Mouse (Mus musculus): ENCODE data around the gene Olfr1502. TPM values are rescaled to one million over a fixed set of nuclear protein-coding genes. Genes with fewer than 3 reads are reported as not detected.
A peak's percentile ranks its signal among the peaks of the same experiment; 100 is the strongest.
"Not testable (repeated sequence)": the region's sequence is repeated elsewhere in the genome, so short reads cannot be mapped to it uniquely, and the experiment has no call there.

Gene Olfr1502
- polyA plus RNA-seq (2014; fragmentation: Nextera tagmentation; extraction: Ambion mirVana) = not detected in 2 replicates

DNA sequence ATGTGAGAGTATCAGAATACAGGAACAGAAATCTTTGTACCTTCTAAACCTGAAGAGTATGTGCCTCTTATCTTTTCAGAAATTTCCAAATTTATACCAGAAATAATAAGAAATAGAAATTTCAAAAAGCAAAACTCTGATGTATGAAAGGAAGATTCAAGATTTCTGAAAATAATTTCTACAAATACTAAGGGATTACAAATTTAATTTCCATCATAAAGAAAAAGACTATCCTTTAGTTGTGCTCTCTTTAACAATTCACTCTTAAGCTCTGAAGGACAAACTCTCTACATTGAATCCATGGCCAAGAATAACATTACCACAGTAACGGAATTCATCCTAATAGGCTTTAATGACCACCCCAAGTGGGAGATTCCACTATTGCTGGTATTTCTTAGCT lies at the start of gene Olfr1502:
Olfr1502 (plus strand) TSS at position 301 of the 400 bp plus-strand sequence.
- Histone ChIP-seq H3K4me3 (ENCODE audit: low read depth, low read length) (no peak within 1 kb of the TSS), H3K36me3 (replicated peaks; ENCODE audit: control insufficient read depth, insufficient read depth, low read depth, low read length) (no peaks in the 10 kb centered on the region), H3K27ac (replicated peaks; ENCODE audit: low read depth, low read length) (no peak within 1 kb of the TSS), H3K4me2 (ENCODE audit: low read depth, low read length) (no peak within 1 kb of the TSS), H3K9me3 (replicated peaks; ENCODE audit: control insufficient read depth, low read length) (no peaks in the 10 kb centered on the region), H3K4me1 (ENCODE audit: control insufficient read depth, insufficient read depth, low read length) (no peaks in the 10 kb centered on the region), H3K27me3 (ENCODE audit: control insufficient read depth, insufficient read depth, low read length) (no peaks in the 10 kb centered on the region), H3K9ac (replicated peaks; ENCODE audit: low read length) (no peak within 1 kb of the TSS)
- ATAC-seq (replicated peaks; ENCODE audit: insufficient number of reproducible peaks, low FRiP score, low TSS enrichment, low read depth) = no peak
- WGBS = 81% methylated on average over 1 of the region's 1 CpGs
- no peak for DNase-seq (ENCODE audit: low spot score)

- 68% methylated on average over 2 of the region's 2 CpGs for WGBS
- no peaks in the 10 kb centered on the region for H3K27me3 ChIP-seq (ENCODE audit: control insufficient read depth, insufficient read depth, low read length)
- no peak overlapping the region for H3K9ac ChIP-seq (replicated peaks; ENCODE audit: low read length)
- DNase-seq (ENCODE audit: low spot score) (no peak), ATAC-seq (replicated peaks; ENCODE audit: insufficient number of reproducible peaks, low FRiP score, low TSS enrichment, low read depth) (no peak)
- no peak overlapping the region for H3K4me3 ChIP-seq (ENCODE audit: low read depth, low read length)
- no peaks in the 10 kb centered on the region for H3K36me3 ChIP-seq (replicated peaks; ENCODE audit: control insufficient read depth, insufficient read depth, low read depth, low read length)
- H3K27ac ChIP-seq (replicated peaks; ENCODE audit: low read depth, low read length) = no peak overlapping the region
- H3K4me1 ChIP-seq (ENCODE audit: control insufficient read depth, insufficient read depth, low read length) = no peaks in the 10 kb centered on the region
- H3K9me3 ChIP-seq (replicated peaks; ENCODE audit: control insufficient read depth, low read length) = no peaks in the 10 kb centered on the region
- H3K4me2 ChIP-seq (ENCODE audit: low read depth, low read length) = no peak overlapping the region
Observed at GRCm38 (mm10) chr19:13812823-13813222, 48.8 kb upstream of the Olfr1502 start.

GRCm38 (mm10) chr19:13818827-13819226 lies 42.8 kb upstream of the Olfr1502 start:
- Histone ChIP-seq H3K9me3 (replicated peaks; ENCODE audit: control insufficient read depth, low read length) (no peaks in the 10 kb centered on the region), H3K9ac (replicated peaks; ENCODE audit: low read length) (no peak overlapping the region), H3K27me3 (ENCODE audit: control insufficient read depth, insufficient read depth, low read length) (no peaks in the 10 kb centered on the region), H3K36me3 (replicated peaks; ENCODE audit: control insufficient read depth, insufficient read depth, low read depth, low read length) (no peaks in the 10 kb centered on the region), H3K4me1 (ENCODE audit: control insufficient read depth, insufficient read depth, low read length) (no peaks in the 10 kb centered on the region), H3K4me2 (ENCODE audit: low read depth, low read length) (no peak overlapping the region), H3K4me3 (ENCODE audit: low read depth, low read length) (no peak overlapping the region), H3K27ac (replicated peaks; ENCODE audit: low read depth, low read length) (no peak overlapping the region)
- ATAC-seq (replicated peaks; ENCODE audit: insufficient number of reproducible peaks, low FRiP score, low TSS enrichment, low read depth) = no peak
- WGBS = 31% methylated on average over 5 of the region's 5 CpGs
- peak; percentile 9 for DNase-seq (ENCODE audit: low spot score)

- Histone ChIP-seq H3K9me3 (replicated peaks; ENCODE audit: control insufficient read depth, low read length) (no peaks in the 10 kb centered on the region), H3K4me1 (ENCODE audit: control insufficient read depth, insufficient read depth, low read length) (no peaks in the 10 kb centered on the region), H3K4me3 (ENCODE audit: low read depth, low read length) (no peak within 1 kb of the TSS), H3K27ac (replicated peaks; ENCODE audit: low read depth, low read length) (no peak within 1 kb of the TSS), H3K36me3 (replicated peaks; ENCODE audit: control insufficient read depth, insufficient read depth, low read depth, low read length) (no peaks in the 10 kb centered on the region), H3K27me3 (ENCODE audit: control insufficient read depth, insufficient read depth, low read length) (no peaks in the 10 kb centered on the region), H3K9ac (replicated peaks; ENCODE audit: low read length) (no peak within 1 kb of the TSS), H3K4me2 (ENCODE audit: low read depth, low read length) (no peak within 1 kb of the TSS)
- ATAC-seq (replicated peaks; ENCODE audit: insufficient number of reproducible peaks, low FRiP score, low TSS enrichment, low read depth) (no peak), DNase-seq (ENCODE audit: low spot score) (no peak)
Observed at GRCm38 (mm10) chr19:13819347-13819746, 42.2 kb upstream of the Olfr1502 start, which contains the start of gene Olfr1499. Gene Olfr1499 (minus strand): TSS chr19:13819447.

DNA sequence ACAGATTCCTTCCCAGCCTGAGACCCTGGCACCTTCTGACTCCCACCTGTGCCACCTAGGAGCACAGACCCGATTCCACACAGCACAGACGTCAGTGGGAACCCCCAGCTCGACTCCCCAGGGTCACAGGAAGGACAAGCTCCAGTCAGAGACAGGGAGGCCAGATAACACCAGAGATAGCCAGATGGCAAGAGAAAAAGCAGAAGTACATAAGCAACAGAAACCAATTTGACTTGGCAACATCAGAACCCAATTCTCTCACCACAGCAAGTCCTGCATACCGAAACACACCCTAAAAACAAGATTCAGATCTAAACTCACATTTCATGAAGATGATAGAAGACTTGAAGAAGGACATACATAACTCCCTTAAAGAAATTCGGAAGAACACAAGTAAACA lies 40.7 kb upstream of the Olfr1502 start:
- Histone ChIP-seq H3K4me3 (ENCODE audit: low read depth, low read length) (no peak overlapping the region), H3K27me3 (ENCODE audit: control insufficient read depth, insufficient read depth, low read length) (no peaks in the 10 kb centered on the region), H3K4me2 (ENCODE audit: low read depth, low read length) (no peak overlapping the region), H3K4me1 (ENCODE audit: control insufficient read depth, insufficient read depth, low read length) (no peaks in the 10 kb centered on the region), H3K9ac (replicated peaks; ENCODE audit: low read length) (no peak overlapping the region), H3K36me3 (replicated peaks; ENCODE audit: control insufficient read depth, insufficient read depth, low read depth, low read length) (no peaks in the 10 kb centered on the region), H3K9me3 (replicated peaks; ENCODE audit: control insufficient read depth, low read length) (no peaks in the 10 kb centered on the region), H3K27ac (replicated peaks; ENCODE audit: low read depth, low read length) (no peak overlapping the region)
- ATAC-seq (replicated peaks; ENCODE audit: insufficient number of reproducible peaks, low FRiP score, low TSS enrichment, low read depth) (no peak), DNase-seq (ENCODE audit: low spot score) (no peak)
- 64% methylated on average over 5 of the region's 5 CpGs for WGBS

DNA sequence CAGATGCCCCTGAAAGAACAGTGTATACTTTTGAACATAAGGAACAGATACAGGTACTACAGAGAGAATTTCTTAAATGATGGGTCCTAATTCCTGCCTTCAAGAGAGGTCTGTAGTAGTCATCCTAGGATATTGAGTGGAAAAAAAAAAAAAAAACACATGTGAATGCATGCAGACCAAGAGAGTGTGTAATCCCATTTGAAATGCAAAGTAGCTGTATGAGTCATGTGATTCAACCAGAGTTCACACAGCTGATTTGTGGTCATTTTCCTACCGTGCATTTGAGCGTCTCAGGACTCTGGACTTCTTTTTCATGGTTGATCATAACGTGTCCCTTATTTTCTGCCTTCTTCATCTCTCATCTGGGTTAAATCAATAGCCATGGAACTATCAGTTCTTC lies 33.1 kb upstream of the Olfr1502 start:
- no peaks in the 10 kb centered on the region for H3K4me1 ChIP-seq (ENCODE audit: control insufficient read depth, insufficient read depth, low read length)
- DNase-seq (ENCODE audit: low spot score) = no peak
- no peak overlapping the region for H3K27ac ChIP-seq (replicated peaks; ENCODE audit: low read depth, low read length)
- no peaks in the 10 kb centered on the region for H3K27me3 ChIP-seq (ENCODE audit: control insufficient read depth, insufficient read depth, low read length)
- no peaks in the 10 kb centered on the region for H3K9me3 ChIP-seq (replicated peaks; ENCODE audit: control insufficient read depth, low read length)
- H3K4me2 ChIP-seq (ENCODE audit: low read depth, low read length) = no peak overlapping the region
- H3K4me3 ChIP-seq (ENCODE audit: low read depth, low read length) = no peak overlapping the region
- H3K9ac ChIP-seq (replicated peaks; ENCODE audit: low read length) = no peak overlapping the region
- H3K36me3 ChIP-seq (replicated peaks; ENCODE audit: control insufficient read depth, insufficient read depth, low read depth, low read length) = no peaks in the 10 kb centered on the region
- 81% methylated on average over 3 of the region's 3 CpGs for WGBS
- no peak for ATAC-seq (replicated peaks; ENCODE audit: insufficient number of reproducible peaks, low FRiP score, low TSS enrichment, low read depth)

DNA sequence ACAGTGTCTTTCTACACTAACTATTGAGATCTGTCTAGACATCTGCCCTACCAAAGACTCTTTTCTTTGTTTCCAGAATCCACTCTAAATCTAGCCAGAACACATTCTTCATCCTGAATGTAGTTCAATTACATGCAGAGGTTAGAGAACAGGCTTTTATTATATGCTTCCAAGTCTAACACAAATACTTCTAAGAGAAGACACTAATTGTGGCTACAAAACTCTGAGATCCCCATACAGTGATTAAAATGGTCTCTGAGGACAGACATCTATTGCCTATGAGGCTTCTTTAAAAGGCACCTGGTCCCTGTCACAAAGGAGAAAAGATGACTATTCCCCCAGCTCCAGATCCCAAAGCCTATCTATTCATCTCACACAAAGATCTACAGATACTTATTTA lies 31.2 kb upstream of the Olfr1502 start, which contains the start of gene Olfr1500:
Olfr1500 (minus strand) TSS at position 101 of the 400 bp plus-strand sequence.
- Histone ChIP-seq H3K9ac (replicated peaks; ENCODE audit: low read length) (no peak within 1 kb of the TSS), H3K36me3 (replicated peaks; ENCODE audit: control insufficient read depth, insufficient read depth, low read depth, low read length) (no peaks in the 10 kb centered on the region), H3K4me2 (ENCODE audit: low read depth, low read length) (no peak within 1 kb of the TSS), H3K4me1 (ENCODE audit: control insufficient read depth, insufficient read depth, low read length) (no peaks in the 10 kb centered on the region), H3K27me3 (ENCODE audit: control insufficient read depth, insufficient read depth, low read length) (no peaks in the 10 kb centered on the region), H3K4me3 (ENCODE audit: low read depth, low read length) (no peak within 1 kb of the TSS), H3K27ac (replicated peaks; ENCODE audit: low read depth, low read length) (no peak within 1 kb of the TSS), H3K9me3 (replicated peaks; ENCODE audit: control insufficient read depth, low read length) (no peaks in the 10 kb centered on the region)
- ATAC-seq (replicated peaks; ENCODE audit: insufficient number of reproducible peaks, low FRiP score, low TSS enrichment, low read depth) = no peak
- no peak for DNase-seq (ENCODE audit: low spot score)

DNA sequence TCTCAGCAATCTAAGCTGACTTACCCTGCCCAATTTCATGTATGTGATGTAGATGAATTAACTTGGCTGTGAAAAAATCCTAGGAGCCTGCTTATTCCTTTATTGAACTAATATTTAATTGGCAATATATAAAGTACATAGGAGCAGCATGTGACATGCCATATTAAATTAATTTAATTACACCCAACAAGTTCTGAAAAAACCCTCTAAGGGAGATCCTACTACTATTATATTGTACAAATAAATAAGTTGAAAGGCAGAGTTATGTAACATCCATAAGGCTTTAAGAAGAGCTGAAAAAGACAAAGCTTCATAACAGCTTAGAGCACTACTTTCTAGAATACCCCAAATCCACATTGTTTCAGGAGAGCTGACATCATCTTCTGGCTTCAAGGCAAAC lies 11.0 kb upstream of the Olfr1502 start, which contains the start of gene Olfr1501:
Olfr1501 (minus strand) TSS at position 101 of the 400 bp plus-strand sequence.
- not testable (repeated sequence) for H3K4me1 ChIP-seq (ENCODE audit: control insufficient read depth, insufficient read depth, low read length); H3K27me3 ChIP-seq (ENCODE audit: control insufficient read depth, insufficient read depth, low read length); H3K27ac ChIP-seq (replicated peaks; ENCODE audit: low read depth, low read length); H3K4me3 ChIP-seq (ENCODE audit: low read depth, low read length); H3K9me3 ChIP-seq (replicated peaks; ENCODE audit: control insufficient read depth, low read length); H3K36me3 ChIP-seq (replicated peaks; ENCODE audit: control insufficient read depth, insufficient read depth, low read depth, low read length); DNase-seq (ENCODE audit: low spot score); H3K4me2 ChIP-seq (ENCODE audit: low read depth, low read length); ATAC-seq (replicated peaks; ENCODE audit: insufficient number of reproducible peaks, low FRiP score, low TSS enrichment, low read depth); H3K9ac ChIP-seq (replicated peaks; ENCODE audit: low read length)

All from embryonic facial prominence, embryonic 11.5 days (tissue).